Mouse (Mus musculus) cerebellum, adult 11 months (tissue): ENCODE results near the gene Ccr3.
"Not testable (repeated sequence)": the region's sequence is repeated elsewhere in the genome, so short reads cannot be mapped to it uniquely, and the experiment has no call there.

Experiments
- DNase-seq: peaks from one replicate; pipeline ENCODE4 v3.0.0; 2022

The Ccr3 gene

DNA sequence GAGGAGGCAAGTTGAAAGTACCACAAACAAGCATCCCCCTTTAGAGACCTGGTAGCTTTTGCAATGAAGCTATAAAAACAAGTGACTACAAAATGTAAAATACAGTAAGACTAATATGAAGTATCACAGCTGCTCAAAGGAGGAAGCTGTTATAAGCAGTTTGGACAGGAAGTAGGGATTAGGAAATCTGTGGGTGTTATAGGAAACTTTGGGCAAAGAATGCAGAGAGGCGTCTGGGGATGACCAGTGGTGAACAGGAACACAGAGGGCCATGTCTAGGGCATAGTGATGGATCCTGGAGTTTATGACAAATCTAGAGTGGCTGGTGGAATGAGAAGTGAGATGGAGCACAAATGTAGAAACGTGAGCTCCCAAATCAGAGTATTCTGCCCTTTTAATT lies 31.8 kb downstream of the Ccr3 start:
- no peak for DNase-seq

DNA sequence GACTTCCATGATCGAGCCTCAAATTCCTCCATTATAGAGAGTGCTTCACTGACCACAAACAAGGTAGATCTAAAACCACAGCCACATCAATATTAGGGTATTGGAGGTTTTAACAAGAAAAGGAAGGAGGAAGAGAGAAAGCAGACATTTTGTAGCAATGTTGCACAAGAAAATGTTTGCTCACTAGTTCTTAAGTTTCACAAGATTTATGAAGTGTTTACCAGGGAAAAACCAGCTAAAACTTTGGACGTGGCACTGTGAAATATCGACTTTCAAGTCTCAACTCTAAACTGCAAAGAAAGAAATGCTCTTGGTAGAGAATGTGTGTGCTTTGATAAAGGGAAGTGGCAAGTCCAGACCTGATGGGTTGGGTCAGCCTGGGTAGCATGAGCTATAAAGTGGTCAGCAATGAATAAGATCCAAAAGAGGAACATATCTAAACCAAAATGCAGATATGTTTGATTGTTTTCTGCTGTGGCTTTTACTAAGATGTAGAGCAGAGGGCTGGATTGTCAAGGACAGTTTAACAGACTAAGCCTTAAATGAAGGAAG lies 34.5 kb downstream of the Ccr3 start:
- DNase-seq, result no peak

DNA sequence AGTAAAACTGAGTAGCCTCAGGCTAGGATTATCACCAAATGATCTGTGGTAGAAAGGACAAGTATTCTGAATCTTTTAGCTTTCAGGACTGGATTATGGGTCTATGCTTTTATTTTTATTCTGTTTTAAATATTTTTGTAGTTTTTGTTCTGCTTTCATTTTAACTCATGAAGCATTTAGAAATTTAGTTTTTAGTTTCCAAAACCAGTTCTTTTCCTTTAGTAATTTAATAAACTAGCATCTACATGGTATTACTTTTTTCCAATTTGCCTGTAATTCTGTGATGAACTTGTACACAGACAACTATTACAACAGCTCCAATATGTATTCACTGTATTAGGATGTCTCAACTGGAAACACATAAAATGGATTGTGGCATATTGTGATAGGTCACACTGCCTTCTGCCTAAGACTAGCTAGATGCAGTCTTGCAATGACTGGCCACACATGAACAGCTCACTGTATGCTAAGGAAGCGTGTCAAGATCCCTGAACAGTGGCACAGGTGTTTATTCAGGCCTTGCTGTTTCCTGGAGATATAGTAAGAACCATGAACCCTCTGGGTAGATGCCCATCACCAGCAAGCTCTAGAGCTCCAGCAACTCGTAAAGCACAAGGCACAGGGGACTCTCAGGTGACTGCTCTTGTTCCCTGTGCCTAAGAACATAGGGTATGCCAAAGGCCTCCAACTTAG lies 38.0 kb downstream of the Ccr3 start:
- no peak for DNase-seq

DNA sequence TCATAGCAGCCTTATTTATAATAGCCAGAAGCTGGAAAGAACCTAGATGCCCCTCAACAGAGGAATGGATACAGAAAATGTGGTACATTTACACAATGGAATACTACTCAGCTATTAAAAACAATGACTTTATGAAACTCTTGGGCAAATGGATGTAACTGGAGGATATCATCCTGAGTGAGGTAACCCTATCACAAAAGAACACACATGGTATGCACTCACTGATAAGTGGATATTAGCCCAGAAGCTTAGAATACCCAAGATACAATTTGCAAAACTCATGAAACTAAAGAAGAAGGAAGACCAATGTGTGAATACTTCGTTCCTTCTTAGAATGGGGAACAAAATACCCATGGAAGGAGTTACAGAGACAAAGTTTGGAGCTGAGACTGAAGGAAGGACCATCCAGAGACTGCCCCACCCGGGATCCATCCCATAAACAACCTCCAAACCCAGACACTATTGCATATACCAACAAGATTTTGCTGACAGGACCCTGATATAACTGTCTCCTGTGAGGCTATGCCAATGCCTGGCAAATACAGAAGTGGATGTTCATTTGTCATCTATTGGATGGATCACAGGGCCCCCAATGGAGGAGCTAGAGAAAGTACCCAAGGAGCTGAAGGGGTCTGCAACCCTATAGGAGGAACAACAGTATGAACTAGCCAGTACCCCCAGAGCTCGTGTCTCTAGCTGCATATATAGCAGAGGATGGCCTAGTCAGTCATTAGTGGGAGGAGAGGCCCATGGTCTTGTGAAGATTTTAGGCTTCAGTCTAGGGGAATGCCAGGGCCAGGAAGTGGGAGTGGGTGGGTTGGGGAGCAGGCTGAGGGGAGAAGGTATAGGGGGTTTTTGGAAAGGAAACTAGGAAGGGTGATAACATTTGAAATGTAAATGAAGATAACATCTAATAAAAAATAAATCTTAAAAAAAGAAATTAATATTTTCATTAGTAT lies 40.0 kb downstream of the Ccr3 start:
- not testable (repeated sequence) for DNase-seq

DNA sequence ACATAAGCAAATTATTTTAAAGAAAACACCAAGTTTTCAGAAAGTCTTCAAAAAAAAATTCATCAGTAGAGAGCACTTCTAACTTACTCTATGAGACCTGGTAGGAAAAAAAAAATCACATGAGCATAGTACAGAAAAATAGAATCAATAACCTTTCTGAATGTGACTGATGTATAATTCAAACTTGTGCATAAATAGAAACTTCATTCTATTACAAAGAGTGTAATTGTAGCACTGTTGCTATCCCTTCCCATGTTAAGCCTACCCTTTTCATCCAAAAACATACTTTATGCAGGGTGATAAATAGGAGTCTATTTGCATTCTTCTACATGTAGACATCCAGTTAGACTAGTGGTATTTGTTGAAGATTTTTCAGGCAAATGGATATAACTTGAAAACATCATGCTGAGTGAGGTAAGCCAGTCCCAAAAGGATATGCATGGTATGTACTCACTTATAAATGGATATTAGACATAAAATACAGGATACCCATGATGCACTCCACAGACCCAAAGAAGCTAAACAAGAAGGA lies 44.9 kb downstream of the Ccr3 start:
- no peak for DNase-seq

DNA sequence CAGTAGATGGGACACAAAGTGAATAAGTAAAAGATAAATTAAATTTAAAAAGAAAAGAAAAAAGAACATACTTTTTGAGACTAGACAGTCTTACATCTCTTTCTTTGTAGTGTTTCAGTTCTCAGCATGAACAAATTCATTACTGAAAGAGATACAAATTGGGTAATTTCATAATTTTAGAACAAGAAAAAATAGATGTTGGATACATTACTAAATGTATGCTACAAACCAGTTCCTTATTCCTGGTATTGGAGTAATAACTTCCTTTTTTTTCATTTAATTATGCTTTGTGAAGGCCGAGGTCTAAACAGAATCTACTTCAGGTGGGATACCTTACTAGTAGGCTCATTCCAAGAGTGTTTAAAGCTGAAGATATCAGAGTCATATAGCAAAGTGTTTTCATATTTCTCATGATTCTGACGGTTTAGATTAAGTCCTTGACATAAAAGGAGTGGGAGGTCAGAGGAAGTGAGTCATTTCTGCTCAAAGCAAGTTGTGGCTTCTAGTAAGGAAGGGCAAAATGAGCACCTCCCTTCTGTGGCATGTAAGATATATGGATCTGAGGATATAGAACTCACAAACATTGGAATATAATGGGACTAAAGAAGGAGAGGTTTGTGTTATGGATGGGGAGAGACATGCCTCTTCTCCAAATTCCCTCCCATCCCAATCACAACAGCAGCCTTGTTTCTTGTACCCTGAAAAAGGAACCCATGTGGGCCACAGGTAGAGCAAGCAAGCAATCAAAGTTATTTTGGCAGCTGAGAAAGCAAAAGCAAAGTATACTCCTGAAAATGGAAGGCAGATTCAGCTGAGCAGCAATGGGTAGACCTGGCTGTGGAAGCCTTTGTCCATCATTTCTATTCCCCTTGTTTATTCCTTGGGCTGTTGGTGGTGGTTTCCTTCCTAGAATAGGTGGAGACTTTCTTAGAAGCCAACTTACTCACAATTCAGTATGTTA lies 46.6 kb downstream of the Ccr3 start:
- DNase-seq, result no peak

DNA sequence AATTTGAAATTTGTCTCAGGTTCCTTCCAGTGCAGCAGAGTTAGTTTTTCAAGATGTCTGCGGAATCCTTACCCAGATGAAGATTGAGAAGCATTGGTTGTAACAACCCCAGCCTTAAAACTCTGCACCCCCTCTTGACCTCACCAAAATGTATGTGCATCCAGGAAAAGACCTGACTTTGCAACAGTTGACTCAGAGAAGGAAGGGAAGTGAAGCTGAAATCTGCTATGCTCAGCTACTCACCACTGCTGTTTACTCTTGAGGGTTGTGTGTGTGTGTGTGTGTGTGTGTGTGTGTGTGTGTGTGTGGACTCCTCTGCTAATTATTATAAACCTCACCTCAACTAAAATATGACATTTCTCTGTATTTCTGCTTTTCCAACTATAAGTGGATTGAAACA lies 49.7 kb downstream of the Ccr3 start:
- DNase-seq, result no peak

DNA sequence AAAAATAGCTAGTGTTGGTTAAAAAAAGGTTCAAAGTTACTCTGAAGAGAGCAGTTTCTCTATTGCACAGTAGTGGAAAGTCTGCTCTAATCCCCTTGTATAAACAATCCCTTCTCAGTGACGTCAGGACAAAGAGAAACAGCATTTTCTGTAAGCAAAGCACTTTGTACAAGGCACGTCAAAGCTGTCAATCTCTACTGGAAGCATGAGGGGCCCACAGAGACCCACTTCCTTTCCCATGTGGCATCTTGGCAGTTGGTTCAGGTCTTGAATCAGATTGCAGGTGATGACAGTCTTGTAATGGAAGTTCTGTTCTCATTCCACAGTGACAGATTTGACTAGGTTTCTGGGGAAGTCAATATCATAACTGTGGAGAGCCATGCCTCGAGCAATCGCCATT lies 58.0 kb downstream of the Ccr3 start:
- DNase-seq, result no peak

DNA sequence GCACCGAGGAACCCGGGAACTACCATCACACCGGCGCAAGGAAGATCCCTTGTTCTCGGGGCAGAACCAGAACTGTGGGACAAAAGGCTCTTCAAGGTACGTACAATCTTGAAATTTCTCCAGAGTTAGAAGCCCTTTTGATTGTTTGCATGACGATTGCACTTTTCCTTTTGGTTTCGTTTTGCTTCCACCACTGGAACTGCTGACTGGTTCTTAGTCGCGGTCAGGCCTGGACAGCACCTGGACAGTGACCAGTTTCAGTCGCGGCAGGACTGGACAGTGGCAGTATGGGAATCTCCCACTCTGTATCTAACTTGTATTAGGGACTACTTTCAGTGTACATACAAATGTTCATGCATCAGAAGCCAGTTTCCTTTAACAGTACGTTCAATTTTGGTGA lies 58.7 kb downstream of the Ccr3 start:
- not testable (repeated sequence) for DNase-seq
